Mouse (Mus musculus): Measurements from ENCODE around the gene Leng9.

DNA sequence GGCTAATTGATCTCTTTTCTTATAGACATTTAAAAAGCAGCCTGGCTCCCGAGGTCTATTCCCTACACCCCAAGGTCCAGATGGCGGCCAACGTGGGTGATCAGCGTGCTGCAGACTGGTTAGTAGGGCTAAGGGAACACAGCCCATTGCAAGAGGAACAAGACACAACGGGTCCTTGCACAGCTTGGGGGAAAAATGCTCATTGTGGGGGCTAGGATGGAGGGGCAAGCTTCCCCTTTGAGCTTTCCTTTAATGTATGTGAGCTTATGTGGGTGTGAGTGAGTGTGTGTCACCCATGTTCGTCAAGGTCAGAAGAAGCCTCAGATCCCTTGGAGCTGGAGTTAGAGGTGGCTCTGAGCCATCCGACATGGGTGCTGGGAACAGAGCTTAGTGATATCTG, 11.5 kb downstream of the Leng9 start:
- TF ChIP-seq CTCF (IDR thresholded peaks at IDR 0.05; ENCODE audit: extremely low read depth, insufficient read depth, low read length) (no peak), POLR2A (IDR thresholded peaks at IDR 0.05; ENCODE audit: extremely low read depth, insufficient read depth, low read length) (no peak)

Measured in cortical plate, adult 2 months (tissue).